Mouse (Mus musculus): ENCODE measurements at regions not wholly inside any gene's neighbourhood (a gene's known extent, or its start where the extent isn't known, plus 50 kb on each side); places are given as distances from the start of the nearest gene placed in this dataset.

DNA sequence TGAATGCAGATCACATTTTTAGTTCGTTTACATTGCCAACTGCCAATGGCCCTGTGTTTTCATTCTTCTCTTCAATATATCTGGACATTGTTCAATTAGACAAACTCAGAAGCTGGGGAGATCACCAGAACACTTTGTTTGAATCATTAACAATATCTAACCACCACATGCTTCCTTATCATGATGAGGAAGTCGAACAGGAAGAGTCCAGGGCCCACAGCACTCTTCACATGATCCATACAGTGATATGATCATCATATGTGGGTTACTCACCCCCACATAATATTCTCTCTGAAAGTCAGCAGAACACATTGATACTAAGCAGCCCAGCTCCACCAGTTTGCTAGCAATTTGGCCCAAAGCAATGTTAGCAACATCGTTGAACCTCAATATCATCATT, 71.0 kb upstream of the Kit start:
- Histone ChIP-seq H3K9ac (no peak overlapping the region), H3K4me1 (replicated peaks) (no peaks in the 10 kb centered on the region), H3K9me3 (replicated peaks) (no peaks in the 10 kb centered on the region), H3K27me3 (no peaks in the 10 kb centered on the region), H3K27ac (no peak overlapping the region), H3K4me2 (no peak overlapping the region), H3K36me3 (no peaks in the 10 kb centered on the region), H3K4me3 (replicated peaks) (no peak overlapping the region)
- no peak for ATAC-seq (ENCODE audit: low read depth)
- 54% methylated on average over 3 of the region's 3 CpGs for WGBS (ENCODE audit: insufficient replicate concordance)
- DNase-seq: no peak

GRCm38 (mm10) chr5:75512521-75513422, 61.9 kb upstream of the Kit start:
- ATAC-seq (ENCODE audit: low read depth): no peak
- Histone ChIP-seq H3K9ac (no peak overlapping the region), H3K4me1 (replicated peaks) (no peaks in the 10 kb centered on the region), H3K4me2 (no peak overlapping the region), H3K27me3 (no peaks in the 10 kb centered on the region), H3K9me3 (replicated peaks) (no peaks in the 10 kb centered on the region), H3K27ac (no peak overlapping the region), H3K4me3 (replicated peaks) (no peak overlapping the region), H3K36me3 (no peaks in the 10 kb centered on the region)
- WGBS (ENCODE audit: insufficient replicate concordance): 76% methylated on average over 20 of the region's 20 CpGs
- DNase-seq: no peak

DNA sequence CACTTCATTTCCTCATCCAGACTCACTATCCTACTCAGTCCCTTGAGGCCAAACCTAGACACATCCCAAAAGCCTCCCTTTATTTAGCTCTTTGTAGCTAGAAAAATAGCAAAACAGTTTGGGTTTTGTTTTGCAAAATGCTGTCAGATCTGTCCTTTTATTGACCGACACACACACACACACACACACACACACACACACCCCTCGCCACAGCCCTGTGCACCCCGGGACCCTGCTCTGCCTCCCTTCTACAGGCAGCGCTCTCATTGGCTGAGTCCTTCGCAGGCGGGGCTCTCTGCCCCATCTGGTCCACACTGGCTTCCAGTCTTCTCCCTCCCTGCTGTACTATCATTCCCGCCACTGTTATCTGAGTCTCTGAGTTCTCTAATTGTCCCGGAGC, 56.5 kb upstream of the Kit start:
- Histone ChIP-seq H3K4me1 (replicated peaks) (peaks cover 4% of the 10 kb centered on the region), H3K4me3 (replicated peaks) (no peak overlapping the region), H3K4me2 (no peak overlapping the region), H3K9ac (no peak overlapping the region), H3K36me3 (no peaks in the 10 kb centered on the region), H3K27me3 (no peaks in the 10 kb centered on the region), H3K9me3 (replicated peaks) (no peaks in the 10 kb centered on the region), H3K27ac (no peak overlapping the region)
- WGBS (ENCODE audit: insufficient replicate concordance): 53% methylated on average over 8 of the region's 8 CpGs
- DNase-seq (no peak), ATAC-seq (ENCODE audit: low read depth) (no peak)

DNA sequence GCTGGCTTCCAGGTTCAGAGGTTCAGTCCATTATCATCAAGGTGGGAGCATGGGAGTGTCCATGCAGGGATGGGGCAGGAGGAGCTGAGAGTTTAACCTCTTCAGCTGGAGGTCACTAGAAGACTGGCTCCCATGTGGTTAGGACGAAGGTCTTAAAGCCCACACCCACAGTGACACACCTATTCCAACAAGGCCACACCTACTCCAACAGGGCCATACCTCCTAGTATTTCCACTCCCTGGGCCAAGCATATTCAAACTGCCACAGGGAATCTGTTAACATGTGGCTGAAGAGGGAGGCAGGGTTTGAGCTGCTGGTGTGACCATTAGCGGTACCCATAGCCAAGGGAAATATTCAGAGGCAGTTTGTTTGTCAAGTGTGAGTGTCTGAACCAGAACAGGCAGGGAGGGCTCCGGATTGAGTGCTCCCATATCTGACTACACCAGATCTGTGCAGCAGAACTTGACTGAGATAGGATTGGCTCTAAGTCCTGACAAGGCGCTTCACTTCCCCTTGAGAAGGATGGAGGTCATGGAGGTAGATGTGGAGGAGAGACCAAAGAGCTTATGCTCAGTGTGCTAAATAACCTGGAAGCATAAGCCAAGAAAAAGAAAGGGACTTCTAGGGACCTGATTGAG, 51.6 kb upstream of the Kit start:
- peak; percentile 55; the same call in 1 of the 2 replicates for ATAC-seq (ENCODE audit: low read depth)
- H3K36me3 ChIP-seq: no peaks in the 10 kb centered on the region
- no peak for DNase-seq
- H3K9me3 ChIP-seq (replicated peaks): no peaks in the 10 kb centered on the region
- WGBS (ENCODE audit: insufficient replicate concordance): 34% methylated on average over 4 of the region's 4 CpGs
- no peak overlapping the region for H3K4me3 ChIP-seq (replicated peaks)
- H3K4me2 ChIP-seq: no peak overlapping the region
- no peaks in the 10 kb centered on the region for H3K27me3 ChIP-seq
- H3K27ac ChIP-seq: no peak overlapping the region
- peaks cover 10% of the 10 kb centered on the region for H3K4me1 ChIP-seq (replicated peaks)
- no peak overlapping the region for H3K9ac ChIP-seq
